Mouse (Mus musculus): Measurements from ENCODE around the gene Uqcrh.

The Uqcrh gene

DNA sequence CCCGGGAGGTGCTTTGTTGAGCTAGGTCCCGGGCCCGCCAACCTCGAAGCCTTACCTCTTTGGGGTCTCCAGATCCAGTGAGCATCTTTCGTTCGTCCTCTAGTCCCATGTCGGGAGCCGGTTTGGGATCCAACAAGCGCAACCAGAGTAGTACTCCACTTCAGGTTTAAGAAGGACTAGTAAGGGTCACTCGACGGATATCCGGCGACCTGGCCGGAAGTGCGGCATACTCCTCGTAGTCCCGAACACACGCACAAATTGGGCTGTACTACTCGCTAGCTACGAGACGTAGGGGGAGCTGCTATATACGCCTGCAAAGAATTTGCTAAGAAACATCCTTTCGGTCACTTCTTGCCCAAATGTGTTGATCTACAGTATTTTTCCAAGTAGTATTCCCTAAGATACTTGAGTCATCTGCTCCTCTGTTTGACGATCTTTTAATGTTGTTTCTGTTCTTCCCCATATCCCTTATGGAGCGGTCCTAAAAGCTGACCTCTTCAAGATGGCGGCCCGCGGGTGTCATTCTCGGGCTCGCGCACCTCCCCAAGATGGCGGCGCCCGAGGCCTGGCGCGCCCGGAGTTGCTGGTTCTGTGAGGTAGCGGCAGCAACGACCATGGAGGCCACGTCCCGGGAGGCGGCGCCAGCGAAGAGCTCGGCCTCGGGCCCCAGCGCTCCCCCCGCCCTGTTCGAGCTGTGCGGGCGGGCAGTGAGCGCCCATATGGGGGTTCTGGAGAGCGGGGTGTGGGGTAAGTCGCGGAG, at the start of gene Uqcrh, which contains the start of gene Lrrc41:
Uqcrh (minus strand) TSS at position 211 of the 760 bp plus-strand sequence.
Lrrc41 (plus strand) TSS at position 409 of the 760 bp plus-strand sequence.
- DNase-seq: peak; percentile 94

- peak; percentile 75 for DNase-seq
Observed at GRCm38 (mm10) chr4:116123602-116124519, 49.0 kb upstream of the Uqcrh start, which contains the start of the genes Rad54l and Pomgnt1. Gene Rad54l (minus strand): TSS chr4:116123690. Gene Pomgnt1 (plus strand): TSS chr4:116123840.

DNA sequence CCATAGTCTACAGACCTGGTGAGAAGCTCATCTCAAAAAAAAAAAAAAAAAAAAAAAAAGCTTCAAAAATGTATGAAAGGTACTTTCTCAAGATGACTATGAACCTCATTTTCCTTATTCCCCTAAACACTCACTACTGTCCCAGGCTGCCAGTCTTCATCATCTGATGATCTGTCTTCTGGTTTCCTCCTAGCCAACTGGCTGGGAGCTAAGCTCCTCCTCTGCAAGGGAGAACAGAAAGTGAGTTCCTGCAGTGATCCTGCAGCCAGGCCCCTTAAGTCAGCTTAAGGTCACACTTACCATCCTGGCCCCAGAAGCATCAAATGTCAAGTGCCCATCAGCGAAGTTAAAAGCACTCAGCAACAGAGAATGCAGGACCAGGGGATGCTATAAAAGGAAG, 47.9 kb upstream of the Uqcrh start:
- DNase-seq: no peak

- DNase-seq: no peak
Observed at GRCm38 (mm10) chr4:116111486-116111885, 36.6 kb upstream of the Uqcrh start.

DNA sequence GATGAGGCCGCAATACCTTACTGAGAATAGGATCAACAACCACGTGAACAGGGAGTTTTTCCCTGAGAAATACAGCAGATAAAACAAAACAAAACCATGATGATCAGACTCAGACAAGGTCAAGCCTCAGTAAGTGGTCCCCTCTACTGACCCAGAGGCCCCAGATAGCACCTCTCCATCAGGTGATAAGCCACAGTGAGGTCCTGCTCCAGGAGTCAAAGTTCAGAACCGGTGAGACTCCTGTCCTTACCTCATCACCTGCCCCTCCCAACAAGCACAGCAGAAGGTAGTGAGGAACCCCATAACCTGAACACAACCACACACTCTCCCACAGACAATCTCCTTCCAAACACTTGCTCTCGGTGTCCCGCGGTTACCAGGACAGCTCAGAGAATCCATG, 35.8 kb upstream of the Uqcrh start:
- no peak for DNase-seq

- DNase-seq: no peak
Observed at GRCm38 (mm10) chr4:116105278-116105677, 30.4 kb upstream of the Uqcrh start.

DNA sequence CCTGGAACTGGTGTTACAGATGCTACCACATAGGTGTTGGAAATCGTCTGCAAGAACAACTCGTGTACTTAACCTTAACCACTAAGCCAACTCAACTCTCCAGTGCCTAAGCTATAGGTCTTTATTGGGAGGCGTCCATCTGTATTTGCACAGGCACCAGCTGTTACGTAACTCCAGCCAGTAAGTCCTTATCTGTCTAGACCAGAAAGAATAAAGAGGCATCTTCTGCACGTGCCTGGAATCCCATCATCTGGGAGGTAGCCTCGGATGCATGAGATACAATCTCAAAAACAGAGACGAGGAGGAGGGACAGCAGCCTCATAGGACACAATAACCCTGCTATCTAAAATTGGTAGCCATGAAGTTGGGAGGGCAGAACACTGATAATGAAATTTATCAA, 26.1 kb upstream of the Uqcrh start:
- DNase-seq: no peak

DNA sequence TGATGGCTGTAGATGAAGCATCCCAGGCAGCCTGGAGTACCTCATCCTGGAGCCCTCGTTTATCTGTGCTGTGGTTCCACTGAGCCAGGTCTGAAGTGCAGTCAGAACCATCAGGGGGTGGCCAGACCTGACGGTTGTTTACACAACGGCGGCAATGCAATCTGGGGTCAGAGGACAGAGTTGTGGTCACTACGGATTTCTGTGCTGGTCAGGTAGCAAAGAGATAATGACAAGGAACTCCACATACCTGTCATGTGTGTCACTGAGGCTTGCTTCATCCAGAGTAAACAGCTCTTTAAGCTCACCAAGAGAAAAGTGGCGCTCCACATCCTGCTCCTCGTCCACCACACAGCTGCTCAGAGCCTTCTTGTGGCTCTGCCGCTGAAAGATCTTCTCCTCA, 22.3 kb upstream of the Uqcrh start:
- DNase-seq: no peak

DNA sequence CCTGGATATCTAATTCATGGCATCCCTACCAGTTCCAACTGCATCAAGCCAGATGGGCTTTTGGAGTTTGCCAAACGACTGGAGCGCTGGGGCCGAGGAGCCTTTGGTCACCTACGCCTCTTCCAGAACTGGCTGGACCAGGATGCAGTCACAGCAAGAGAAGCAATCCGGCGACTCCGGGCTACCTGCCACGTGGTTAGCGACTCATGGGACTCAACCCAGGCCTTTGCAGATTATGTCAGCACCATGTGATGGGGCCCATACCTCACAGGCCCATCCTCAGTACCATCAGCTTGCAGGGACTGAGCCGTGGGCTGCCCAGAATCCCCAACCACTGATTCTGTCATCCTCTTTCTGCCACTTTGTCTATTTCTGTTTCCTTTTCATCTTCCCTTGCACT, 21.4 kb upstream of the Uqcrh start:
- no peak for DNase-seq

DNA sequence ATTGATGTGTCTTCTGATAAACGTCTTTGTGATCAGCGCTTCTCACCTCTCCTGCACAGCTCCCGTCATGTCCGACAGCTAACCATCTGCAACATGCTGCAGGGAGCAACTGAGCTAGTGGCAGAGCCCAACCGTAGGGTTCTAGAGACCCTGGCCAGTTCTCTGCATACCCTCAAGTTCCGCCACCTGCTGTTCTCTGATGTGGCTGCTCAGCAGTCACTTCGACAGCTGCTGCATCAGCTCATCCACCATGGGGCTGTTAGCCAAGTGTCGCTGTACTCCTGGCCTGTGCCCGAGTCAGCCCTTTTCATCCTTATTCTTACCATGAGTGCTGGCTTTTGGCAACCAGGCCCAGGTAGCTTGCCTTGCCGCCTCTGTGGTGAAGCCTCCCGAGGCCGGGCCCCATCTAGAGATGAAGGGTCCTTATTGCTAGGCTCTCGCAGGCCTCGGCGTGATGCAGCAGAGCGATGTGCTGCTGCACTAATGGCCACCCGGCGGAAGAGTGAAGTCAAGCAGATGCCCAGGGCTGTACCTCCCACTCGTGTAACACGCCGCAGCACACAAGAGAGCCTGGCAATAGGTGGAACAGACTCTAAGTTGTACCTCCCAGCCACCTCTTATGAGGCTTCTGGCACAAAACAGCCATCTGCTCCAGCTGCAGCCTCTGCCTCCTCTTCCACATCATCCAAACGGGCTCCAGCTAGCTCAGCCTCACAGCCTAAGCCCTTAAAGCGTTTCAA, 13.8 kb upstream of the Uqcrh start:
- DNase-seq: no peak

- DNase-seq: peak; percentile 23
Observed at GRCm38 (mm10) chr4:116077240-116078095, 2.6 kb upstream of the Uqcrh start.

GRCm38 (mm10) chr4:116076369-116077231, 1.7 kb upstream of the Uqcrh start:
- peak; percentile 40 for DNase-seq

DNA sequence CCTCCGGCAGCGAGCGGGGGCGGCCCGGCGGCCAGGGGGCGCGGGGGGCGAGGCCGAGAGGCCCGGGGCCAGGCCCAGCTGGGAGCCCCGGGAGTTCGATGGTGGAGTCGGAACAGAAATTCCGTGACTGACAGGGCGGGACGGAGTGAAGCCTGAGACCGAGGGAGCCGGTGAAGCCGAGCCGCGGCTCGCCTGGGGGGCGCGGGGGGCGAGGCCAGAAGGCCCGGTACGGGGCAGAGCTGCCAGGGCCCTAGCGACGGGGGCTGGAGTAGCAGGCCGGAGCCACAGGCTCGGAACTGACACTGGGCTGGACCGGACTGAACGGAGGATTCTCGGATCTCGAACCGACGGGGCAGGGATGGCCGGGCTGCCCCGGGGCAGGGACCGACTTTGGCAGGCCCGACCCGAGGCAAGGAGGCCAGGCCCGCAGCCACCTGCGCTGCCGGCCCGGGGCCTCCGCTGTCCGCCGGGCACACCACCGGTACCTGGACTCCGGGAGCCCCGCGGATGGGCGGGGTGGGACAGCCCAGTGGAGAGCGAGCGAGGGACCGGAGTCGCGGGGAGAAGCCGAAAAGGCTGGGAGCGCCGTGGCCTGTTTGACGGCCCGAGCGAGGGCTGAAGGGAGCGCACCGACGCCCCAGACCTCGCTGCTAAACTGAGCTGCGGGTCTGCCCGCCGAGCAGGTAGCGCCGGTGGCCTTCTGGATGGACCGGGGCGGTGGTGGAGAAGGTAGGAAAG, 929 bp upstream of the Uqcrh start:
- DNase-seq: peak; percentile 68

GRCm38 (mm10) chr4:116074145-116074675, 661 bp downstream of the Uqcrh start:
- DNase-seq: no peak

GRCm38 (mm10) chr4:116073146-116073545, 1.7 kb downstream of the Uqcrh start:
- no peak for DNase-seq

DNA sequence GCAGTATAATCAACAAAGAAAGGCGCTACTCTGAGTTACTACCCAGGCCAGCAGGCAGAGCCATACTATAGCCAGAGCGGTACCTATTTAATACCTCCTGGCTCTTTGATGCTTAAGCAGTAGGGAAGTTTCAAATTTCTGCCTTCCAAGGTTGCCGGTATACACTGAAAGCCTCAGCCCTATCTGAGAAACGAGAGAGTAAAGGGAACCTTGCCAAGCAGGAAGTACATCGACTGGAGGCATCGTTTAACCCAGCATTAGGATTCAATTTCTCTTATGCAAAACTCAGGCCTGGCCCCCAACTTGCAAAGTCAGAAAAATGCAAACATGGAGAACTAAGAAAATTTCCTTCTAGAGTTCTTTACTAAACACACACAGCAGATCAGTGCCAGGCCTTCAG, 4.8 kb downstream of the Uqcrh start:
- DNase-seq: no peak

GRCm38 (mm10) chr4:116063855-116064254, 11.0 kb downstream of the Uqcrh start:
- DNase-seq: no peak

DNA sequence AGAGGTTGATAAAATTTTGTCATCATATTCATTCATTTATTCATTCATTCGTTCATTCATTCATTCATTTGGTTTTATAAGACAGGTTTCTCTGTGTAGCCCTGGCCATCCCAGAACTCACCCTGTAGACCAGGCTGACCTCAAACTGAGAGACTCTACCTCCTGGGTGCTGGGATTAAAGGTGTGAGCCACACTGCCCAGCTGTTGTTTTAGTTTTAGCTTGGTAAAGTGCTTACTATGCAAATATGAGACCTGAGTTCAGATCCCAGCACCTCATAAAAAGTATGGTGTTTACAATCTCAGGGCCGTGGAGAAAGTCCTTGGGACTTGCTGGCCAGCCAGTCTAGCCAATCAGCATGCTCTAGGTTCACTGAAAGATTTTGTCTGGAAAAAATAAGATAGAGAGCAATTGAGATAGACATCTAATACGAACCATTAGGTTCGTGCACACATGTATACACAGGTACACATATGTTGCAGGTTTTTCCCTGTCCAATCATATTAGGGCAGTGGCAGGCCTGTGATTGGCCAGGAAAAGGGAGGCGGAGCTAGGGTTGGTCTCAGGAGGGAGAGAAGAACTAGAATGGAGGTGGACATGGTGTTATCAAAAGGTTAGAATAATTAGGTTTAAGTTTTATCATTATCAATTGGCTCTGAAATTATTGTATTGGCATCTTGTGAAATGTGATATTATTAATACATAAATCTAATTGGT, 15.7 kb downstream of the Uqcrh start:
- no peak for DNase-seq

DNA sequence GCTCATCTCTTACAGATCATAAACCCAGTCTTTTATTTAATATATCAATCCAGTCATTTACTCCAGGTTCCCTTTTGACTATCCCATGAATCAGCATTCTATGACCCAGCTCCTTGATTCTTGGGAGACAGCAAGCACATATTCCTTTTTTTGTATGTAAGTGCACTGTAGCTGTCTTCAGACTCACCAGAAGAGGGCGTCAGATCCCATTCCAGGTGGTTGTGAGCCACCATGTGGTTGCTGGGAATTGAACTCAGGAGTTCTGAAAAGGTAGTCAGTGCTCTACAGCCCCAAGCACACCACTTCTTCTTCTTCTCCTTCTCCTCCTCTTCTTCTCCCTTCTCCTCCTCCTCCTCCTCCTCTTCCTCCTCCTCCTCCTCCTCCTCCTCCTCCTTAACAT, 17.3 kb downstream of the Uqcrh start:
- DNase-seq: no peak

Measured in kidney, adult 11 months (tissue).